Mouse (Mus musculus) olfactory bulb, adult 2 months (tissue): ENCODE measurements around the gene D630039A03Rik.

Source experiments
- CTCF ChIP-seq: fragments of 200-500 bp; IDR thresholded peaks from 2 replicates; pipeline ENCODE4 v1.5.1; 2012; ENCODE audit warnings: low read depth, mild to moderate bottlenecking, low read length, moderate library complexity; ENCODE audit not compliant: insufficient read depth
- POLR2A ChIP-seq: fragments of 200-500 bp; IDR thresholded peaks from 2 replicates; pipeline ENCODE4 v1.6.1; 2012; ENCODE audit warnings: mild to moderate bottlenecking, low read depth, low read length, moderate library complexity; ENCODE audit not compliant: insufficient read depth

GRCm38 (mm10) chr4:57922171-57922570, 6.1 kb upstream of the D630039A03Rik start:
- no peak for TF ChIP-seq CTCF
- TF ChIP-seq POLR2A = no peak
